Mouse (Mus musculus): ENCODE data around the gene Scd2. TPM values are rescaled to one million over a fixed set of nuclear protein-coding genes. Genes with fewer than 3 reads are reported as not detected.

The Scd2 gene
- polyA plus RNA-seq, 2 experiments, result 80.4 to 84.0 TPM

- Histone ChIP-seq H3K9ac (replicated peaks) (no peak overlapping the region), H3K27ac (no peak overlapping the region), H3K36me3 (replicated peaks; ENCODE audit: control insufficient read depth, insufficient read depth, low read depth) (no peaks in the 10 kb centered on the region), H3K4me2 (ENCODE audit: low read depth) (no peak overlapping the region), H3K4me3 (ENCODE audit: insufficient read depth in 1 of 2, low read depth in 2 of 2, low read length in 2 of 2) (no peak overlapping the region), H3K4me1 (replicated peaks; ENCODE audit: control insufficient read depth in 2 of 2, insufficient read depth in 2 of 2, low read length in 1 of 2) (no peaks in the 10 kb centered on the region), H3K9me3 (ENCODE audit: control insufficient read depth, low read length) (no peaks in the 10 kb centered on the region), H3K27me3 (ENCODE audit: control insufficient read depth, insufficient read depth, low read length) (no peaks in the 10 kb centered on the region)
- ATAC-seq (ENCODE audit: insufficient read depth) (no peak), DNase-seq (ENCODE audit: low read depth in 3 of 3, low spot score in 3 of 3) (no peak)
- no peak for TF ChIP-seq EP300 (IDR thresholded peaks at IDR 0.05; ENCODE audit: low read depth)
- WGBS (ENCODE audit: insufficient replicate concordance), result 64% methylated on average over 7 of the region's 7 CpGs
Observed at GRCm38 (mm10) chr19:44351756-44352155, 58.3 kb downstream of the Scd2 start.

Small RNA genes lying within 50 kb of the gene (microRNA-seq; reads per million reads assigned to microRNA genes)
- 22.0 reads per million, percentile 31 among the genes with 10 or more reads in this experiment for gene Mir5114

Other genes with a start within 250 kb of the Scd2 start
- 7.1 and 11.4 TPM in 2 replicates for gene Erlin1, start 223.9 kb upstream of the Scd2 start, polyA plus RNA-seq (2012; rRNA removed)
- gene Erlin1, start 223.9 kb upstream of the Scd2 start, polyA plus RNA-seq (2014; fragmentation: Nextera tagmentation; extraction: Ambion mirVana), result 13.0 and 13.4 TPM in 2 replicates
- gene Chuk, start 186.2 kb upstream of the Scd2 start, polyA plus RNA-seq (2012; rRNA removed), result 14.8 and 20.7 TPM in 2 replicates
- 20.5 and 21.0 TPM in 2 replicates for gene Chuk, start 186.2 kb upstream of the Scd2 start, polyA plus RNA-seq (2014; fragmentation: Nextera tagmentation; extraction: Ambion mirVana)
- 4.6 and 8.8 TPM in 2 replicates for gene Cwf19l1, start 157.8 kb upstream of the Scd2 start, polyA plus RNA-seq (2012; rRNA removed)
- gene Cwf19l1, start 157.8 kb upstream of the Scd2 start, polyA plus RNA-seq (2014; fragmentation: Nextera tagmentation; extraction: Ambion mirVana), result 12.9 and 18.0 TPM in 2 replicates
- gene Bloc1s2, start 147.2 kb upstream of the Scd2 start, polyA plus RNA-seq (2012; rRNA removed), result 18.4 and 28.1 TPM in 2 replicates
- 44.5 and 45.0 TPM in 2 replicates for gene Bloc1s2, start 147.2 kb upstream of the Scd2 start, polyA plus RNA-seq (2014; fragmentation: Nextera tagmentation; extraction: Ambion mirVana)
- not detected in 2 replicates for gene Pkd2l1, start 101.2 kb upstream of the Scd2 start, polyA plus RNA-seq (2012; rRNA removed)
- not detected in 2 replicates for gene Pkd2l1, start 101.2 kb upstream of the Scd2 start, polyA plus RNA-seq (2014; fragmentation: Nextera tagmentation; extraction: Ambion mirVana)
- gene Scd3, start 90.4 kb upstream of the Scd2 start, polyA plus RNA-seq (2012; rRNA removed), result not detected in 2 replicates
- gene Scd3, start 90.4 kb upstream of the Scd2 start, polyA plus RNA-seq (2014; fragmentation: Nextera tagmentation; extraction: Ambion mirVana), result not detected in 2 replicates
- 0.04 and 0.08 TPM in 2 replicates for gene Scd4, start 39.4 kb downstream of the Scd2 start, polyA plus RNA-seq (2012; rRNA removed)
- 0.09 TPM in 1 of 2 replicates, not detected in the other for gene Scd4, start 39.4 kb downstream of the Scd2 start, polyA plus RNA-seq (2014; fragmentation: Nextera tagmentation; extraction: Ambion mirVana)
- gene Scd1, start 114.2 kb downstream of the Scd2 start, polyA plus RNA-seq (2012; rRNA removed), result 22.5 and 25.1 TPM in 2 replicates
- 11.1 and 11.9 TPM in 2 replicates for gene Scd1, start 114.2 kb downstream of the Scd2 start, polyA plus RNA-seq (2014; fragmentation: Nextera tagmentation; extraction: Ambion mirVana)
- gene Wnt8b, start 199.8 kb downstream of the Scd2 start, polyA plus RNA-seq (2012; rRNA removed), result not detected in 2 replicates
- not detected in 2 replicates for gene Wnt8b, start 199.8 kb downstream of the Scd2 start, polyA plus RNA-seq (2014; fragmentation: Nextera tagmentation; extraction: Ambion mirVana)

All from liver, embryonic 14.5 days (tissue).